Mouse (Mus musculus): ENCODE results near the gene Actl9. TPM values are rescaled to one million over a fixed set of nuclear protein-coding genes. Genes with fewer than 3 reads are reported as not detected.

Gene Actl9
- 0.33 and 0.53 TPM in 2 replicates for polyA plus RNA-seq (2012; rRNA removed)

DNA sequence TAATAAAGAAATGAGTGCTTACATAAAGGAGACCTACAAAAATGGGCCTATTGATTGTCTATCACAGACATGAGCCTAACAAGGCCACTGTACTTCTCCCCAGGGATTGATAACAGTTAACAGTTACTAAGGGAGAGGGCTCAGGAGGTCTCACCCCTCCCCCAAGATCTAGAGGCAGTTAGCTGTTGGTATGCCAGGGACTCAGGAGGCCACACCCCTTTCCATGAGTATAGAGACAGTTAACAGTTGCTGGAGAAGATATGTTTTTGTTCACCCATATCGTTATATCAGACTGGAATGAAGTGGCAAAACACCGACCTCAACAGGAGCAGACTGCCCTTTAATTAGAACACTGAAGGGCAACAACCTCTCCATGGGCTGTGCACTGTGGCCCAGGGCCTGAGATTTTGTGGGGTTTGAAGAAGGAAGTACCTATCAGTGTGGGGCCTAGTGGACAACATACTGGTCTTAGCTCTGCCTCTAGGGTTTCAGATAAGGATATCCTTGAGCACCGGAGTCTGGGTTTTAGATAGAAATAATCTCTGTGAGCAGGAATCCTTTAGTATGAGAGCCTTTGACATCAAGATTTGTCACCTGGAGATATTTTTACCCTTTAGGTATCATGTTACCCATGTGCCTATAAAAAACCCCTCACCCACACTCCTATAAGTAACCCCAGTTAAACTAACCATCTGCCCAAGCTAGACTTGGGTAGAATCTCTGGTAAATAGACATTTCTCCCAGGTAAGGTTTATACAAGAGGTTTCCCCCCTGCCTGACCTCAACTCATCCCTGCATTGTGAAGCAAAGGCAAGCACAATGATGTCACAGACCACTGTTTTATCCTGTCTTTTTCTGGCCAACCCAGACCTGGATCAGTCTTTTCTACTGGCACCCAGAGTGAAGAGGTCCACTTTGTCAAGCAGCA lies at the start of gene Actl9:
Gene Actl9, plus strand, starts transcription at position 878 of the 928 bp plus-strand sequence.
- 81% methylated on average over 3 of the region's 3 CpGs for WGBS
- no peaks in the 10 kb centered on the region for H3K36me3 ChIP-seq (ENCODE audit: control insufficient read depth, insufficient read depth, low read length)
- no peaks in the 10 kb centered on the region for H3K27me3 ChIP-seq (replicated peaks; ENCODE audit: control insufficient read depth, insufficient read depth, low read length)
- no peak for TF ChIP-seq CTCF (conservative IDR thresholded peaks at IDR 0.05; ENCODE audit: insufficient read depth, insufficient read length, low read depth, low read length)
- no peak for TF ChIP-seq POLR2A (IDR thresholded peaks at IDR 0.05; ENCODE audit: low read depth, low read length)
- H3K4me3 ChIP-seq (ENCODE audit: insufficient read depth, low read depth, low read length) = no peak within 1 kb of the TSS
- no peaks in the 10 kb centered on the region for H3K4me1 ChIP-seq (ENCODE audit: control insufficient read depth, insufficient read depth, low read length)
- H3K27ac ChIP-seq (ENCODE audit: insufficient read depth, low read depth, low read length) = no peak within 1 kb of the TSS
- DNase-seq = no peak

DNA sequence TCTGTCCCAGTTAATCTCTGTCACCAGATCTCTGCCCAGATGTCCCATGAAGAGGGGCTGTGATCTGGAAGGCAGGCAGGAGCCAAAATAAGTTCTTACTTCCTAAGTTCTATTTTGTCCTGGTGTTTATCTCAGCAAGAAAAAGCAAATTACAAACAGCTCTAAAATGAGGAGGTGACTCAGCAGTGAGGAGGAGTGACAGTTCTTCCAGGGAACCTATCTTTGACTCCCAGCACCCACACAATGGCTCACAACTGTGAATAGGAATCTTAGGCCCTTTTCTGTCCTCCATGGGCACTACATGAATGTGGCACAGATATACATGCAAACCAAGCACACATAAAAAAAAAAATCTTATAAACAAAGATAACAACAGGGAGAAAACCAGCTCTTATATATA lies 47.0 kb upstream of the Actl9 start:
- Histone ChIP-seq H3K27me3 (replicated peaks; ENCODE audit: control insufficient read depth, insufficient read depth, low read length) (no peaks in the 10 kb centered on the region), H3K27ac (ENCODE audit: insufficient read depth, low read depth, low read length) (no peak overlapping the region), H3K36me3 (ENCODE audit: control insufficient read depth, insufficient read depth, low read length) (peaks cover 12% of the 10 kb centered on the region), H3K4me1 (ENCODE audit: control insufficient read depth, insufficient read depth, low read length) (no peaks in the 10 kb centered on the region), H3K4me3 (ENCODE audit: insufficient read depth, low read depth, low read length) (no peak overlapping the region)
- TF ChIP-seq POLR2A (IDR thresholded peaks at IDR 0.05; ENCODE audit: low read depth, low read length) = no peak
- no peak for TF ChIP-seq CTCF (conservative IDR thresholded peaks at IDR 0.05; ENCODE audit: insufficient read depth, insufficient read length, low read depth, low read length)
- DNase-seq = no peak

DNA sequence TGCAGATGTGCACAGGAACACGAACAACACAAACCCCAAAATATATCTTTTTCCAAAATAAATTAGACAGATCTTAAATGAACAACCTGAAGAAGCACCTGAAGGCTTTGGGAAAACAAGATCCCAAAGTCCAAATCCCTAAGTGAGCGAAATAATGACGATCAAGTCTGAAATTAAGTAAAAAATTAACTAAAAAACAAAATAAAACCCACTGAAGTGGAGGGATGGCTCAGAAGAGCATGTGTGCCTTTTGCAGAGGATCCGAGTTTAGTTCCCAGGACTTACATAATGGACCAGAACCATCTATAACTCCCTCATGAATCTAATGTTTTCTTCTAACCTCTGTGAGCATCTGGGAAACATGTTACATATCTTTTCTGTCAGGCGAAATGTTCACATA lies 40.4 kb upstream of the Actl9 start:
- 70% methylated on average over 5 of the region's 5 CpGs for whole genome bisulfite sequencing

DNA sequence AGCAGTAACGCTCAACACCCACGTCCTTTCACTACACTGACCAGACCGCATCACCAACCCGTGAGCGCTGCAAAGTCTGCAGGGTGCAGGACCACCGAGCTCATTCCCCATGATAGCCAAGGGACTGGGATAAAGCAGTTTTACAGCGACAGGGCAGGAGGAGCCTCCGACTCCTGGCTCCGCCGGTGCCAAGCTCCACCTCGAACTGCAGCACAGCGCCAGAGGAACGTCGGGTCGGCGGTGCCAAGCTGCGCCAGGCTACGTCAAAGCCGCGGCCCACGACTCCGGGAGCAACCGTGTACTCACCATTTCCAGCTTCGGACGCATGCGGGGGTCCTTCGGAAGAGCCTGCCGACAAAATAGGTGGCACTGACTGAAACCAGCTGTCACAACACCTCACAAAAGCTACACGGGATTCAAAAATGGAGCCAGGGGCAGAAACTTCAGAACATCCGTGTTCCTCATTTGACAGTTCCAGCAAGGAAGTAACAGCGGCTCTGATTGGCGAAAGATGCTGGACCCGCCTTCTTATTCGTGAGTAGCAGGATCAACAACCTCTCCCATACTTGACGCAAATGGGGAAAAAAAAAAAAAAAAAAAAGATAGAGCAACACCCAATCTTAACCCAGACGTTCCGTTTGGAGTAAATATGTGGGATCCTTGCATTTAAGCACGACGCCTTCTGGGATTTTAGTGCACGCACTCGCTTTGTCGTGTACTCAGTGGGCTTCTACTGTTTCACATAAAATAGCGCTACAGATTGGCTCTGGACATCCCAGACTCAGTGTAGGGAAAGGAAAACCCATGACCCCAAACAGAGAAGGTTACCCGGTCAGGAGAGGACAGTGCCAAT lies 38.3 kb upstream of the Actl9 start, which contains the start of gene Zfp101:
Gene Zfp101, minus strand, starts transcription at position 460 of the 853 bp plus-strand sequence.
- no peaks in the 10 kb centered on the region for H3K27me3 ChIP-seq (replicated peaks; ENCODE audit: control insufficient read depth, insufficient read depth, low read length)
- DNase-seq = peak; percentile 98
- peaks cover 21% of the 10 kb centered on the region; the same call in 1 of the 2 replicates for H3K4me1 ChIP-seq (ENCODE audit: control insufficient read depth, insufficient read depth, low read length)
- H3K4me3 ChIP-seq (ENCODE audit: insufficient read depth, low read depth, low read length) = peak within 1 kb of the TSS; percentile 100
- WGBS = under 1% methylated on average over 44 of the region's 44 CpGs
- no peaks in the 10 kb centered on the region for H3K36me3 ChIP-seq (ENCODE audit: control insufficient read depth, insufficient read depth, low read length)
- peak within 1 kb of the TSS; percentile 96 for H3K27ac ChIP-seq (ENCODE audit: insufficient read depth, low read depth, low read length)
- TF ChIP-seq POLR2A (IDR thresholded peaks at IDR 0.05; ENCODE audit: low read depth, low read length) (peak; percentile 20), CTCF (conservative IDR thresholded peaks at IDR 0.05; ENCODE audit: insufficient read depth, insufficient read length, low read depth, low read length) (no peak)

More for the DNA sequence above, 40.4 kb upstream of the Actl9 start:
- Histone ChIP-seq H3K4me1 (ENCODE audit: control insufficient read depth, insufficient read depth, low read length) (peaks cover 21% of the 10 kb centered on the region; the same call in 1 of the 2 replicates), H3K4me3 (ENCODE audit: insufficient read depth, low read depth, low read length) (no peak overlapping the region), H3K27ac (ENCODE audit: insufficient read depth, low read depth, low read length) (peak overlapping the region; percentile 46; the same call in 1 of the 2 replicates), H3K36me3 (ENCODE audit: control insufficient read depth, insufficient read depth, low read length) (no peaks in the 10 kb centered on the region), H3K27me3 (replicated peaks; ENCODE audit: control insufficient read depth, insufficient read depth, low read length) (no peaks in the 10 kb centered on the region)
- TF ChIP-seq CTCF (conservative IDR thresholded peaks at IDR 0.05; ENCODE audit: insufficient read depth, insufficient read length, low read depth, low read length) (no peak), POLR2A (IDR thresholded peaks at IDR 0.05; ENCODE audit: low read depth, low read length) (no peak)
- DNase-seq = peak; percentile 68

DNA sequence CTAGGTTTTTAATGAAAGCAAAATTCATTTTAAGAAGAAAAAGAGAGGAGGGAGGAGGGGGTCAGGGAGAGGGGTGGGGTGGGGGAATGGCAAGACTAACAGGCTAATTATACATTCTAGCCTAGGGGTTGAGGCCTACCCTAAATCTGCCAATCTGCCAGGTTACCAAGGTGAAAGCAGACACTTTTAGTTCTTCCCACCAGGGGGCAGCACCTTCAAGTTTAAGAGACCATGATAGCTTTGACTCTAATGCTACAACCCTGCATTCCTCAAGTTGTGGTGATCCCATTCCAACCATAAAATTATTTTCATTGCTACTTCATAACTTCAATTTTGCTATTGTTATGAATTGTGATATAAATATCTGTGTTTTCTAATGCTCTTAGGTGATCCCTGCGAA lies 6.5 kb downstream of the Actl9 start:
- Histone ChIP-seq H3K4me3 (ENCODE audit: insufficient read depth, low read depth, low read length) (no peak overlapping the region), H3K27ac (ENCODE audit: insufficient read depth, low read depth, low read length) (no peak overlapping the region), H3K36me3 (ENCODE audit: control insufficient read depth, insufficient read depth, low read length) (no peaks in the 10 kb centered on the region), H3K4me1 (ENCODE audit: control insufficient read depth, insufficient read depth, low read length) (no peaks in the 10 kb centered on the region), H3K27me3 (replicated peaks; ENCODE audit: control insufficient read depth, insufficient read depth, low read length) (no peaks in the 10 kb centered on the region)
- TF ChIP-seq POLR2A (IDR thresholded peaks at IDR 0.05; ENCODE audit: low read depth, low read length) (no peak), CTCF (conservative IDR thresholded peaks at IDR 0.05; ENCODE audit: insufficient read depth, insufficient read length, low read depth, low read length) (peak; percentile 55)
- WGBS = 77% methylated on average over 1 of the region's 1 CpGs
- peak; percentile 83 for DNase-seq

DNA sequence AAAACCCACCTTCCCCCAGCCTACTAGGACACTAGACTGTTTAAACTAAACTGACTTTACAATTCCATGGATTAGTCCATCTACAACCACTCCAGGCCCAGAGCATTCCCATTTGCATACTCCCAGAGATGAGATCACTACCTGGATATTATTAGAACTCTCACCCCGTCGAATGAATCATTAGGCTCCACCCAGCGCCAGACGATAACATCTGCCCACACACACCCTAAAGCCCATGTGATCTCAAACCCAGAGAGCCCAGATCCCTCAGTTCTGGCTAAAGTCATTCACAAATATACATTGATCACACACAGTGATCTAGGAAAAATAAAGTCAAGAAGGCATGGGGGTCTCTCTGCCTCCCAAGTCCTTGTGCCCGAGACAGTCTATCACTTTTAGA lies 7.2 kb downstream of the Actl9 start:
- WGBS = 40% methylated on average over 5 of the region's 5 CpGs
- H3K27ac ChIP-seq (ENCODE audit: insufficient read depth, low read depth, low read length) = no peak overlapping the region

More for the DNA sequence above, 7.2 kb downstream of the Actl9 start:
- no peaks in the 10 kb centered on the region for H3K27me3 ChIP-seq (replicated peaks; ENCODE audit: control insufficient read depth, insufficient read depth, low read length)
- TF ChIP-seq CTCF (conservative IDR thresholded peaks at IDR 0.05; ENCODE audit: insufficient read depth, insufficient read length, low read depth, low read length) (no peak), POLR2A (IDR thresholded peaks at IDR 0.05; ENCODE audit: low read depth, low read length) (no peak)
- no peak overlapping the region for H3K4me3 ChIP-seq (ENCODE audit: insufficient read depth, low read depth, low read length)
- no peaks in the 10 kb centered on the region for H3K4me1 ChIP-seq (ENCODE audit: control insufficient read depth, insufficient read depth, low read length)
- no peaks in the 10 kb centered on the region for H3K36me3 ChIP-seq (ENCODE audit: control insufficient read depth, insufficient read depth, low read length)
- DNase-seq = peak; percentile 8
